Mouse (Mus musculus): Measurements from ENCODE around the gene Zfp85.
A peak's percentile ranks its signal among the peaks of the same experiment; 100 is the strongest.
"Not testable (repeated sequence)": the region's sequence is repeated elsewhere in the genome, so short reads cannot be mapped to it uniquely, and the experiment has no call there.

Gene Zfp85

GRCm38 (mm10) chr13:67754333-67755306, at the start of gene Zfp85:
TSS of gene Zfp85 (minus strand) at chr13:67755228.
- no peak for DNase-seq (ENCODE audit: low spot score)

- not testable (repeated sequence) for DNase-seq (ENCODE audit: low spot score)
Measured at GRCm38 (mm10) chr13:67799151-67799550, 44.1 kb upstream of the Zfp85 start.

GRCm38 (mm10) chr13:67798618-67799017, 43.6 kb upstream of the Zfp85 start:
- no peak for DNase-seq (ENCODE audit: low spot score)

- DNase-seq (ENCODE audit: low spot score) = no peak
Measured at GRCm38 (mm10) chr13:67791921-67792455, 37.0 kb upstream of the Zfp85 start.

GRCm38 (mm10) chr13:67779265-67780221, 24.5 kb upstream of the Zfp85 start, which contains the start of gene Zfp493:
TSS of gene Zfp493 (plus strand) at chr13:67779693.
- DNase-seq (ENCODE audit: low spot score) = no peak

GRCm38 (mm10) chr13:67763031-67763768, 8.2 kb upstream of the Zfp85 start:
- DNase-seq (ENCODE audit: low spot score) = no peak

- no peak for DNase-seq (ENCODE audit: low spot score)
Measured at GRCm38 (mm10) chr13:67759966-67760365, 4.9 kb upstream of the Zfp85 start.

GRCm38 (mm10) chr13:67755761-67756160, 733 bp upstream of the Zfp85 start:
- no peak for DNase-seq (ENCODE audit: low spot score)

GRCm38 (mm10) chr13:67743896-67744295, 11.1 kb downstream of the Zfp85 start:
- no peak for DNase-seq (ENCODE audit: low spot score)

- DNase-seq (ENCODE audit: low spot score) = no peak
Measured at GRCm38 (mm10) chr13:67742941-67743340, 12.1 kb downstream of the Zfp85 start.

GRCm38 (mm10) chr13:67734391-67734790, 20.6 kb downstream of the Zfp85 start:
- DNase-seq (ENCODE audit: low spot score) = not testable (repeated sequence)

GRCm38 (mm10) chr13:67729441-67729840, 25.6 kb downstream of the Zfp85 start:
- not testable (repeated sequence) for DNase-seq (ENCODE audit: low spot score)

- no peak for DNase-seq (ENCODE audit: low spot score)
Measured at GRCm38 (mm10) chr13:67728641-67729318, 26.2 kb downstream of the Zfp85 start, which contains the start of gene Zfp65. TSS of gene Zfp65 (minus strand) at chr13:67729173.

- no peak for DNase-seq (ENCODE audit: low spot score)
Measured at GRCm38 (mm10) chr13:67728106-67728505, 26.9 kb downstream of the Zfp85 start.

- DNase-seq (ENCODE audit: low spot score) = not testable (repeated sequence)
Measured at GRCm38 (mm10) chr13:67725331-67725730, 29.7 kb downstream of the Zfp85 start.

GRCm38 (mm10) chr13:67723848-67724479, 31.1 kb downstream of the Zfp85 start:
- peak; percentile 45 for DNase-seq (ENCODE audit: low spot score)
